Mouse (Mus musculus) lung, postnatal 0 days (tissue): ENCODE data around the gene Pigq. TPM values are rescaled to one million over a fixed set of nuclear protein-coding genes. Genes with fewer than 3 reads are reported as not detected.
A peak's percentile ranks its signal among the peaks of the same experiment; 100 is the strongest.

Experiments used
- ATAC-seq: fragments of 200-750 bp; cut with Nextera tagmentation; 2 replicates; pipeline ENCODE4 v1.8.0; 2017; ENCODE audit warnings: moderate library complexity
- DNase-seq: peaks from one replicate; pipeline ENCODE4 v3.0.0-alpha.2; 2016; ENCODE audit warnings: low spot score
- H3K27ac ChIP-seq: fragments of 300-500 bp; sonication (generic); 2 replicates; pipeline ENCODE4 v1.5.1; 2014; ENCODE audit warnings: antibody characterized with exemption, mild to moderate bottlenecking, low read length, mixed read lengths
- H3K27me3 ChIP-seq: fragments of 300-500 bp; sonication (generic); replicated peaks from 2 replicates; pipeline ENCODE4 v1.6.1; 2014; ENCODE audit warnings: low read length, mixed read lengths; ENCODE audit not compliant: insufficient read depth
- H3K36me3 ChIP-seq: fragments of 300-500 bp; sonication (generic); 2 replicates; pipeline ENCODE4 v1.6.1; 2014; ENCODE audit warnings: low read length, mixed read lengths; ENCODE audit not compliant: insufficient read depth
- H3K4me1 ChIP-seq: fragments of 300-500 bp; sonication (generic); 2 replicates; pipeline ENCODE4 v1.6.1; 2014; ENCODE audit warnings: antibody characterized with exemption, low read depth, low read length, mixed read lengths; ENCODE audit not compliant: insufficient read depth
- H3K4me2 ChIP-seq: fragments of 300-500 bp; sonication (generic); replicated peaks from 2 replicates; pipeline ENCODE4 v1.6.1; 2014; ENCODE audit warnings: low read depth, mild to moderate bottlenecking, low read length, moderate library complexity, mixed read lengths
- H3K4me3 ChIP-seq: fragments of 300-500 bp; sonication (generic); 2 replicates; pipeline ENCODE4 v1.5.1; 2014; ENCODE audit warnings: low read depth, low read length
- H3K9ac ChIP-seq: fragments of 300-500 bp; sonication (generic); replicated peaks from 2 replicates; pipeline ENCODE4 v1.6.1; 2014; ENCODE audit warnings: low read depth, mild to moderate bottlenecking
- H3K9me3 ChIP-seq: fragments of 300-500 bp; sonication (generic); 2 replicates; pipeline ENCODE4 v1.6.1; 2016; ENCODE audit warnings: low read length, mixed read lengths
- CTCF ChIP-seq: IDR thresholded peaks from 2 replicates; pipeline ENCODE4 v1.5.1; 2016; ENCODE audit warnings: antibody characterized with exemption, mild to moderate bottlenecking
- EP300 ChIP-seq: IDR thresholded peaks from 2 replicates; pipeline ENCODE4 v1.6.1; 2016; ENCODE audit warnings: antibody characterized with exemption, mild to moderate bottlenecking, control low read depth
- WGBS: fragments of 180-500 bp; shearing (Covaris S2); extraction: QIAGEN DNeasy Blood & Tissue Kit; methylation state at CpG from one replicate; pipeline ENCODE4 v1.1.7; 2014; 5-methylcytosine and 5-hydroxymethylcytosine counted together
- polyA plus RNA-seq: library from polyadenylated mRNA; unstranded; fragments of >200 nt; fragmentation: Nextera tagmentation; extraction: Ambion mirVana; gene quantifications from 2 replicates; pipeline ENCODE4 v1.2.1, GENCODE M21; 2015

Pigq gene
- polyA plus RNA-seq, 1 experiment from 2014 or later: 36.9 TPM

DNA sequence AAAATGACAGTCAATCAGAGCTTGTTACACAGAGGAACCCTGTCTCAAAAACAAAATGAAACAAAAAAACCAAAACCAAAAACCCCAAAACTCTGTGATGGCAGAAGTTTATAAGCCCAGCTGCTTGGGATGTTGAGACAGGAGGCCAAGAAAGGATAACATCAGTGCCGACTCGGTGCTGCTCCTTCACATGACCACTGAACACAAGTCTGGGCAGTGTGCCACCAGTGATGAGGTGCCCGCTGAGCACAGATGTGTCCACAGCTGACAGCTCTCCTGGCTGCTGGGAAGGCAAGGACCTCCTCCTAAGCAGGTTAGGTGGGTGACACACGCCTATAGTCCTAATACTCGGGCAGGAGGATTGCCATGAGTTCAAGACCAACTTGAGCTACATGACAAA lies 22.6 kb downstream of the Pigq start:
- 59% methylated on average over 5 of the region's 5 CpGs for WGBS
- no peak for DNase-seq

DNA sequence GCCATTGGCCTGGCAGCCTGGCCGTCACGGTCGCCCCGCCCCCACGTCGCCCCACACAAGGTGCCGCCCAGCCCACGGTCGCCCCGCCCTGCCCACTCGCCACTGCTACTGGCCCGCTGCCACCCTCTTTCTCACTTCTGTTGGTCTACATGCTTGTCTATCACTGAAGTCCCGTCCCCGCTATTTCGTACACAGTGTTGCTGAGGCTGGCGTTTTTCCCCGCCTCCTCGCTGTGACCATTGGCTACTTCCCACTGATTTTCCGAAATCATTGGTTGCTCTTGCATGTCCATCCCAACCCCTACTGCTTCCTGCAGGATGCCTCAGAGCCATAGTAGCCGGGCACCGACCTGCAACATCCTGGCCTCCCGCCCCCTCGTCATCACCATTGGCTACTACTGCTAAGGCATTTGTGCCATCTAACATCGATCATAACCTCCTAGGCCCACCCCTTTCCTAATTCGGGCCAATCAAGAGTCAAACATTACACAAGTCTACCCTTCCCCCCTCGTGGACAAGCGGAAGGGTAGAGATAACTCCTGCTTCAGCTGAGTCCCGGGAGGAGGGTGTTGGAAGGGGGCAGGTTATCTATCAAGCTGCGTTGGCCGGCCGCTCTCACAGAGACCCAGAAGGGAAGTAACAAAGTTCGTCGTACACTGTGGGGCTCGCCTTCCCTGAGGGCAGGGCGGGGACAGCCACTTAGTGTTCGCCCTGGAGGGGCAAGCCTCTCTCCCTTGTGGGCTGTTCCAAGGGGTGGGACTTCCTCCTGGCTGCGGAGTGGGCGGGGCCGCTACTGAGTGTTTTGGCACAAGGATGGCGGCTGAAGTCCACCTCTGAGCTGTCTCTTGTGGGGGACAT lies 24.7 kb downstream of the Pigq start:
- ATAC-seq: peak; percentile 95
- peak; percentile 100 for DNase-seq
- H3K9ac ChIP-seq: peak overlapping the region; percentile 43
- H3K27me3 ChIP-seq: no peaks in the 10 kb centered on the region
- peak overlapping the region; percentile 94 for H3K4me2 ChIP-seq
- no peaks in the 10 kb centered on the region for H3K36me3 ChIP-seq
- peak overlapping the region; percentile 95 for H3K27ac ChIP-seq
- peak overlapping the region; percentile 95 for H3K4me3 ChIP-seq
- H3K9me3 ChIP-seq: no peaks in the 10 kb centered on the region
- 0 out of 2 replicates have a peak, but pooled peaks cover 8% of the 10 kb centered on the region for H3K4me1 ChIP-seq
- WGBS: under 1% methylated on average over 31 of the region's 40 CpGs
- no peak; the same call in 1 of the 2 replicates for TF ChIP-seq CTCF
- TF ChIP-seq EP300: peak; percentile 88

More for the DNA sequence above, 22.6 kb downstream of the Pigq start:
- Histone ChIP-seq H3K4me3 (no peak overlapping the region), H3K9ac (no peak overlapping the region), H3K27ac (no peak overlapping the region), H3K36me3 (peaks cover 8% of the 10 kb centered on the region; the same call in 1 of the 2 replicates), H3K9me3 (no peaks in the 10 kb centered on the region), H3K27me3 (no peaks in the 10 kb centered on the region), H3K4me2 (no peak overlapping the region), H3K4me1 (0 out of 2 replicates have a peak, but pooled peaks cover 6% of the 10 kb centered on the region)
- ATAC-seq: no peak
- TF ChIP-seq EP300 (no peak), CTCF (no peak)

DNA sequence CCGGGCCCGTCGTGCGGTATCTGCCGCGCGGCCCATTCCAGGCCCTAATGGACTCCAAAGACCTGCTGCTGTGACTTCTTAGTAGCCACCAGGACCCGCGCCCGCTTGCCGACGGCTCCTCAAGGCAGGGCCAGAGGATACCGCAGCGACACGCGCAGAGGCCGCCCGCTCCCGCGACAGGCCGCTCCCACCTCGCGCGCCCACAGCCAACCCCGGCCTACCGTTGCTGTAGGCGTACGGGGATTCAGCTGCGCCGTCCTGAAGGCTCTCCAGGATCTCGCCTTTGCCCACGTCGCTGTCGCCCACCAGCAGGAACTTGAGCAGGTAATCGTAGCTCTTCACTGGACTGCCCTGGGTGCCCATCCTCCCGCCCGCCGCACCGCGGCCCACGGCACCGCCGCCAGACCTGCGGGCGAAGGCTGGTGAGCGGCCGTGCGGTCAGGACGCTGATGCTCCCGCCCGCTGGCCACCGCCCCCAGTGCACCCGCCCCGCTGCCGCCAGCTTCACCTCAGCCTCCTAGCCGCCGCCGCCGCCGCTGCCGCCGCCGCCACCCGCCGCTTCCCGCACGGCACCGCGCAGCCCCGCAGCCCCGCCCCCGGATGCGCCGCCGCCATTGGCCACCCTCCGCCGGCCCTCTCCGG lies 25.5 kb downstream of the Pigq start, which contains the start of gene Rab40c:
Gene Rab40c, minus strand, starts transcription at position 584 of the 642 bp plus-strand sequence.
- WGBS: under 1% methylated on average over 51 of the region's 78 CpGs
- no peak for TF ChIP-seq EP300
- TF ChIP-seq CTCF: no peak
- no peaks in the 10 kb centered on the region for H3K9me3 ChIP-seq
- peak within 1 kb of the TSS; percentile 94 for H3K4me2 ChIP-seq
- no peaks in the 10 kb centered on the region for H3K27me3 ChIP-seq
- H3K4me1 ChIP-seq: peaks cover 8% of the 10 kb centered on the region; the same call in 1 of the 2 replicates
- peak within 1 kb of the TSS; percentile 95 for H3K4me3 ChIP-seq
- ATAC-seq (peak; percentile 2; the same call in 1 of the 2 replicates), DNase-seq (no peak)
- H3K9ac ChIP-seq: peak within 1 kb of the TSS; percentile 79
- no peaks in the 10 kb centered on the region for H3K36me3 ChIP-seq
- H3K27ac ChIP-seq: peak within 1 kb of the TSS; percentile 95

DNA sequence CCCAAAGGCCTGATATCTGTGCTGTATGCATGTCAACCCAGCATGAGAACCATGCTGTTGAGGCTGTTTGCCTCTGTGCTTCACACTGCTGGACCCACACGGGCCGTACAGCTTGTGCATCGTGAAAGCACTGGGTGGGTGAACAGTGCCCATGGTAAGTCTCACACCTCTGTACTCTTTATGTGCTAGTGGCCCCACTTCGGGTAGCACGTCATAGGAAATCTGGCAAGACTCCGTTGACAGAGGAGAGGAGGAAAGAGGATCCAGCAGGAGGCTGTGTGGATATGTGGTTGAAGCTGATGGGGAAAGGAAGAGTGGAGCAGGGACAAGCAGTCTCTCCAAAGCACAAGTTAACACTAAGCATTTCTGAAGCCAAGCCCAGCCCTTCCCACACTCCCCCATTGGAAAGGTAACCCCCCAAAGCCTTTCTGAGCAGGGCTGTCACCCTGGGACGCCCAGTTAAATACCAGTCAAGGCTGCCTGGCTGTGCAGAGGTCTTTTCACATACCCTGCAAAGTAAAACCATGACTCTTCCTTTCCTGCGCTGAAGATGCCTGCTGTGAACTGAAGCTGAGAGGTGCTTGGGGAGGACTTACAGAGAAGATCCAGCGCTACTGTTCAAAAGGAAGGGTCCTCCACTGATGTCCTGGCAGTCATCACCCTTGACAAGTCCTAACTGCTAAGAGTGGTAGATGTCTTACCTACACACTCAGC lies 26.5 kb downstream of the Pigq start:
- Histone ChIP-seq H3K4me1 (peaks cover 8% of the 10 kb centered on the region; the same call in 1 of the 2 replicates), H3K27me3 (no peaks in the 10 kb centered on the region), H3K4me3 (peak overlapping the region; percentile 95; the same call in 1 of the 2 replicates), H3K4me2 (peak overlapping the region; percentile 94), H3K9me3 (no peaks in the 10 kb centered on the region), H3K36me3 (no peaks in the 10 kb centered on the region), H3K27ac (0 out of 2 replicates have a peak overlapping the region, but pooled peaks have one; percentile 82), H3K9ac (peak overlapping the region; percentile 79)
- ATAC-seq (no peak), DNase-seq (no peak)
- TF ChIP-seq CTCF (no peak), EP300 (no peak)
- 77% methylated on average over 9 of the region's 9 CpGs for WGBS

DNA sequence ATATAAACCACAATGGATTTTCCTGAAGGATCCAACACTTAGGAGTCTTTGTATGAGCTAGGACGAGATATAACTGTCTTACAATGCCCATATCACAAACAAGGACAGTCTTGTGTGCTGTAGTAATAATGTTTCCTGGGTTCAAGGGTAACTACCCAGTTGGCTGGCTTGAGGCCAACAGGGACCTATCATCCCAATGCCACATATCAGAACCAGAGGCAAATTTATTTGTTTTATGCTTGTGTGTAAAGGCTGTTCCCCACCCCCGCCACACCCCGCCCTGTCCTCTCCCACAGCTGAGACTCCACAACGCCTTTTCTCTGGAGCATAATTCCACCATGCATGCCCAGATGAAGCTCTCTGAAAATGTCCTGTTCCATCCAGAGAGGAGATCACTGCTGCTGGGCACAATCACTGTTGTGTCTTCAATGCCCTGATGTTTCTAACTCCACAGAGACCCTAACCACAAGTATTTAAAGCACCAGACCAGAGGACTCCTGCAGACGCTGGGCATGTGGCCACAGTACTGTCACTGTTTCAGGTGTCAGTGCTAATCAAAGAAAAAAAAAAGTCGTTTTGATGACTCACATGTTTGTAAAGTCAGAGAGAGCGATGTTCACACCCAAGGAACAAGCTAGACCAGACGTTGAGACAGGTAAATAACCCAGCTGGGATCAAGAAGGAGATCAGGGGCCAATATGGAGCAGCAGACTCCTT lies 27.6 kb downstream of the Pigq start:
- no peak overlapping the region for H3K27ac ChIP-seq
- WGBS: 70% methylated on average over 8 of the region's 8 CpGs
- H3K27me3 ChIP-seq: no peaks in the 10 kb centered on the region
- no peak for DNase-seq
- H3K4me2 ChIP-seq: no peak overlapping the region
- no peak overlapping the region for H3K9ac ChIP-seq
- TF ChIP-seq EP300 (no peak), CTCF (no peak)
- ATAC-seq: no peak
- no peaks in the 10 kb centered on the region for H3K36me3 ChIP-seq
- no peak overlapping the region for H3K4me3 ChIP-seq
- H3K4me1 ChIP-seq: peaks cover 8% of the 10 kb centered on the region; the same call in 1 of the 2 replicates
- no peaks in the 10 kb centered on the region for H3K9me3 ChIP-seq
